8 mouse cellular contexts compared by ENCODE assay signal in genomic region chrX:50607636-50608035, GRCm38 (mm10).
DNase-seq lines count a peak whose midpoint lies in the region; ATAC-seq lines count a peak whose summit lies in the region.

No protein-coding gene starts in this region.

- H3K9me3 ChIP-seq in kidney, embryonic 14.5 days (ENCODE audit: control insufficient read depth, low read length): no peaks in the 10 kb centered on the region
- no peaks in the 10 kb centered on the region for H3K9me3 ChIP-seq in midbrain, embryonic 10.5 days (replicated peaks)

- ATAC-seq in kidney, embryonic 14.5 days (ENCODE audit: low FRiP score, low TSS enrichment): no peak
- ATAC-seq in common myeloid progenitor, adult 5-6 weeks (replicated peaks; ENCODE audit: low read depth, poor library complexity, severe bottlenecking): peak; percentile 59

- no peak overlapping the region for H3K9ac ChIP-seq in kidney, embryonic 14.5 days (ENCODE audit: low read depth, low read length)

- no peak overlapping the region for H3K27ac ChIP-seq in kidney, embryonic 14.5 days (ENCODE audit: low read depth, low read length)
- no peak overlapping the region for H3K27ac ChIP-seq in midbrain, embryonic 10.5 days (replicated peaks)

- peak; percentile 73 for DNase-seq in cerebellum, adult 8-10 months
- DNase-seq in cerebellum, adult 11-12 months: no peak
- DNase-seq in kidney, adult 18-20 months: peak; percentile 88
- peak; percentile 72 for DNase-seq in 416B (ENCODE audit: low read depth)
- peak; percentile 25 to 69 for DNase-seq in spleen, postnatal 10 days (ENCODE audit: low spot score in 2 of 2)
- DNase-seq in midbrain, embryonic 10.5 days (ENCODE audit: low spot score): no peak

- H3K27me3 ChIP-seq in kidney, embryonic 14.5 days (ENCODE audit: control insufficient read depth, insufficient read depth, low read length): no peaks in the 10 kb centered on the region
- H3K27me3 ChIP-seq in midbrain, embryonic 10.5 days (ENCODE audit: low read depth, poor library complexity, severe bottlenecking): no peaks in the 10 kb centered on the region

- H3K4me2 ChIP-seq in kidney, embryonic 14.5 days (replicated peaks; ENCODE audit: low read depth, low read length): no peak overlapping the region

- no peaks in the 10 kb centered on the region for H3K4me1 ChIP-seq in kidney, embryonic 14.5 days (ENCODE audit: control insufficient read depth, insufficient read depth, low read length)
- H3K4me1 ChIP-seq in midbrain, embryonic 10.5 days: no peaks in the 10 kb centered on the region

- H3K4me3 ChIP-seq in kidney, embryonic 14.5 days (ENCODE audit: low read length): no peak overlapping the region
- H3K4me3 ChIP-seq in midbrain, embryonic 10.5 days: no peak overlapping the region

- peaks cover 2% of the 10 kb centered on the region; the same call in 1 of the 2 replicates for H3K36me3 ChIP-seq in kidney, embryonic 14.5 days (ENCODE audit: control insufficient read depth, insufficient read depth, low read length)
- peaks cover 42% of the 10 kb centered on the region for H3K36me3 ChIP-seq in midbrain, embryonic 10.5 days

- WGBS in kidney, embryonic 14.5 days: 46% methylated on average over 7 of the region's 7 CpGs
- whole genome bisulfite sequencing in midbrain, embryonic 10.5 days: 72% methylated on average over 7 of the region's 7 CpGs

Comparison
In these comparisons a context has a peak if more than half of its experiments do, and no peak if none do; other contexts are left out.
1. DNase-seq: peak in cerebellum, adult 8-10 months (single experiment), kidney, adult 18-20 months (single experiment), 416B (single experiment) and spleen, postnatal 10 days (2 of 2); none in cerebellum, adult 11-12 months (single experiment) and midbrain, embryonic 10.5 days (single experiment).